ENCODE assay signal across 18 mouse cellular contexts in genomic region chr13:49469002-49469401, GRCm38 (mm10). TPM values are rescaled to one million over a fixed set of nuclear protein-coding genes. Genes with fewer than 3 reads are reported as not detected.
A peak's percentile ranks its signal among the peaks of the same experiment; 100 is the strongest.
DNase-seq lines count a peak whose midpoint lies in the region; ATAC-seq and TF ChIP-seq lines count a peak whose summit lies in the region.
"Had no signal": no experiment of that assay in that cellular context is flagged by ENCODE, and none has a peak within 500 bp of the region (broad histone marks: within the 10 kb centered on the region; RNA-seq: fewer than 3 reads in every experiment).

No protein-coding gene starts in this region.

- H3K27me3 ChIP-seq in intestine, postnatal 0 days (replicated peaks; ENCODE audit: control insufficient read depth, insufficient read depth, low read length), result no peaks in the 10 kb centered on the region
- no peaks in the 10 kb centered on the region for H3K27me3 ChIP-seq in intestine, embryonic 15.5 days (replicated peaks)
- H3K27me3 ChIP-seq: forebrain, embryonic 13.5 days; stomach, embryonic 15.5 days had no signal

- H3K4me3 ChIP-seq in intestine, postnatal 0 days (ENCODE audit: low read depth, low read length), result no peak overlapping the region
- H3K4me3 ChIP-seq in intestine, embryonic 15.5 days (replicated peaks), result no peak overlapping the region
- H3K4me3 ChIP-seq: forebrain, embryonic 13.5 days; heart, embryonic 10.5 days; midbrain, embryonic 10.5 days; stomach, embryonic 15.5 days had no signal

- no peak for ATAC-seq in intestine, postnatal 0 days
- no peak for ATAC-seq in intestine, embryonic 15.5 days
- ATAC-seq: forebrain, embryonic 13.5 days; intestine, embryonic 16.5 days had no signal

- no peaks in the 10 kb centered on the region for H3K4me1 ChIP-seq in intestine, postnatal 0 days (replicated peaks; ENCODE audit: control insufficient read depth, insufficient read depth, low read length)
- no peaks in the 10 kb centered on the region for H3K4me1 ChIP-seq in intestine, embryonic 15.5 days (replicated peaks)
- H3K4me1 ChIP-seq: heart, embryonic 10.5 days; stomach, embryonic 15.5 days had no signal

- peak; percentile 35 for TF ChIP-seq CTCF in intestine, postnatal 0 days (IDR thresholded peaks at IDR 0.05; ENCODE audit: low read depth)

- peaks cover 14% of the 10 kb centered on the region for H3K36me3 ChIP-seq in intestine, postnatal 0 days (ENCODE audit: control insufficient read depth, insufficient read depth)
- 0 out of 2 replicates have a peak, but pooled peaks cover 9% of the 10 kb centered on the region for H3K36me3 ChIP-seq in intestine, embryonic 15.5 days
- H3K36me3 ChIP-seq: stomach, embryonic 15.5 days had no signal

- H3K27ac ChIP-seq in intestine, postnatal 0 days (ENCODE audit: low read depth, low read length), result no peak overlapping the region
- H3K27ac ChIP-seq in intestine, embryonic 15.5 days, result no peak overlapping the region
- H3K27ac ChIP-seq: forebrain, embryonic 13.5 days; heart, embryonic 10.5 days; midbrain, embryonic 10.5 days; stomach, embryonic 15.5 days had no signal

- H3K4me2 ChIP-seq in intestine, postnatal 0 days (replicated peaks; ENCODE audit: low read depth), result no peak overlapping the region
- H3K4me2 ChIP-seq in intestine, embryonic 15.5 days (replicated peaks), result no peak overlapping the region
- H3K4me2 ChIP-seq: forebrain, embryonic 13.5 days; stomach, embryonic 15.5 days had no signal

- H3K9me3 ChIP-seq in intestine, postnatal 0 days (ENCODE audit: control insufficient read depth), result no peaks in the 10 kb centered on the region
- no peaks in the 10 kb centered on the region for H3K9me3 ChIP-seq in intestine, embryonic 15.5 days
- H3K9me3 ChIP-seq: forebrain, embryonic 13.5 days; G1E; heart, embryonic 10.5 days; midbrain, embryonic 10.5 days; stomach, embryonic 15.5 days had no signal

- DNase-seq in cerebellum, postnatal 14 days, result peak; percentile 21 to 43
- DNase-seq in cerebellum, adult 11 months, result no peak
- DNase-seq in 3T3-L1 (ENCODE audit: low read depth, low spot score), result peak; percentile 49
- DNase-seq in brain, adult 2 months (ENCODE audit: low read depth, low spot score), result peak; percentile 32
- DNase-seq in spleen, postnatal 36 days (ENCODE audit: low spot score in 2 of 2), result no peak
- DNase-seq: adrenal gland, postnatal 10 days; embryo, embryonic 11 days; kidney, postnatal 36 days; retina, postnatal 1 day; thymus, postnatal 36 days had no signal

- 92% methylated on average over 5 of the region's 5 CpGs for WGBS in intestine, postnatal 0 days
- 91% methylated on average over 5 of the region's 5 CpGs for WGBS in intestine, embryonic 15.5 days

- H3K9ac ChIP-seq in intestine, postnatal 0 days (ENCODE audit: low read depth, low read length), result no peak overlapping the region
- H3K9ac ChIP-seq in intestine, embryonic 15.5 days, result no peak overlapping the region
- H3K9ac ChIP-seq: forebrain, embryonic 13.5 days; stomach, embryonic 15.5 days had no signal

RNA-seq across cellular contexts. Expression of gene Tes3-ps, which starts 24.1 kb away (rescaled TPM):
- 0.55 and 0.57 TPM in 2 replicates for polyA plus RNA-seq in intestine, postnatal 0 days (2015; fragmentation: Nextera tagmentation; extraction: Ambion mirVana)
- polyA plus RNA-seq in intestine, embryonic 15.5 days (2015; fragmentation: Nextera tagmentation; extraction: Ambion mirVana), result 0.68 and 0.77 TPM in 2 replicates

RNA-seq across cellular contexts. Expression of gene Ecm2, which starts 35.6 kb away (rescaled TPM):
- polyA plus RNA-seq in intestine, postnatal 0 days (2015; fragmentation: Nextera tagmentation; extraction: Ambion mirVana), result 1.1 and 1.7 TPM in 2 replicates
- polyA plus RNA-seq in intestine, embryonic 15.5 days (2015; fragmentation: Nextera tagmentation; extraction: Ambion mirVana), result 0.84 and 0.92 TPM in 2 replicates

RNA-seq across cellular contexts. Expression of gene Ippk, which starts 48.0 kb away (rescaled TPM):
- 10.4 and 11.5 TPM in 2 replicates for polyA plus RNA-seq in intestine, postnatal 0 days (2015; fragmentation: Nextera tagmentation; extraction: Ambion mirVana)
- polyA plus RNA-seq in intestine, embryonic 15.5 days (2015; fragmentation: Nextera tagmentation; extraction: Ambion mirVana), result 19.1 and 19.7 TPM in 2 replicates

Comparison
In these comparisons a context has a peak if more than half of its experiments do, and no peak if none do; other contexts are left out.
1. DNase-seq: peak in cerebellum, postnatal 14 days (2 of 2), 3T3-L1 (single experiment) and brain, adult 2 months (single experiment); none in cerebellum, adult 11 months (single experiment) and spleen, postnatal 36 days (0 of 2).